Mouse (Mus musculus): Measurements from ENCODE around the gene Myo5a.

Myo5a gene

GRCm38 (mm10) chr9:75072361-75072760, 1.5 kb downstream of the Myo5a start:
- DNase-seq: no peak

GRCm38 (mm10) chr9:75077191-75077590, 6.4 kb downstream of the Myo5a start:
- no peak for DNase-seq

- DNase-seq: no peak
Observed at GRCm38 (mm10) chr9:75085242-75085824, 14.5 kb downstream of the Myo5a start.

GRCm38 (mm10) chr9:75087823-75088222, 17.0 kb downstream of the Myo5a start:
- DNase-seq: no peak

GRCm38 (mm10) chr9:75089285-75089684, 18.5 kb downstream of the Myo5a start:
- DNase-seq: no peak

- no peak for DNase-seq
Observed at GRCm38 (mm10) chr9:75092134-75092533, 21.3 kb downstream of the Myo5a start.

- no peak for DNase-seq
Observed at GRCm38 (mm10) chr9:75094762-75095161, 23.9 kb downstream of the Myo5a start.

- no peak for DNase-seq
Observed at GRCm38 (mm10) chr9:75098937-75099336, 28.1 kb downstream of the Myo5a start.

GRCm38 (mm10) chr9:75100157-75100781, 29.5 kb downstream of the Myo5a start:
- DNase-seq: no peak

GRCm38 (mm10) chr9:75102131-75102530, 31.3 kb downstream of the Myo5a start:
- DNase-seq: no peak

- DNase-seq: no peak
Observed at GRCm38 (mm10) chr9:75116571-75117177, 45.9 kb downstream of the Myo5a start.

GRCm38 (mm10) chr9:75121126-75121525, 50.3 kb downstream of the Myo5a start:
- no peak for DNase-seq

- no peak for DNase-seq
Observed at GRCm38 (mm10) chr9:75124201-75124721, 53.4 kb downstream of the Myo5a start.

GRCm38 (mm10) chr9:75130553-75130952, 59.7 kb downstream of the Myo5a start:
- DNase-seq: no peak

GRCm38 (mm10) chr9:75146911-75147310, 76.1 kb downstream of the Myo5a start:
- no peak for DNase-seq

- no peak for DNase-seq
Observed at GRCm38 (mm10) chr9:75160525-75160924, 89.7 kb downstream of the Myo5a start.

GRCm38 (mm10) chr9:75163650-75164049, 92.8 kb downstream of the Myo5a start:
- DNase-seq: no peak

- peak; percentile 14 for DNase-seq
Observed at GRCm38 (mm10) chr9:75171721-75172120, 100.9 kb downstream of the Myo5a start.

GRCm38 (mm10) chr9:75187646-75188260, 116.9 kb downstream of the Myo5a start:
- no peak for DNase-seq

GRCm38 (mm10) chr9:75193858-75194257, 123.0 kb downstream of the Myo5a start:
- no peak for DNase-seq

GRCm38 (mm10) chr9:75196335-75196734, 125.5 kb downstream of the Myo5a start:
- peak; percentile 46 for DNase-seq

GRCm38 (mm10) chr9:75197297-75197696, 126.5 kb downstream of the Myo5a start:
- DNase-seq: peak; percentile 52

- DNase-seq: no peak
Observed at GRCm38 (mm10) chr9:75201506-75201905, 130.7 kb downstream of the Myo5a start.

GRCm38 (mm10) chr9:75202036-75202435, 131.2 kb downstream of the Myo5a start:
- DNase-seq: no peak
